Mouse (Mus musculus) lung, postnatal 36 days (tissue): ENCODE data around the gene Klhl5.

Source experiments
- DNase-seq: peaks from one replicate; pipeline ENCODE4 v3.0.0; 2022; ENCODE audit warnings: mixed read lengths

Klhl5 gene

GRCm38 (mm10) chr5:65213321-65213720 lies 106.0 kb downstream of the Klhl5 start:
- DNase-seq, result peak; percentile 65
